In genomic region chr4:35806881-35807464, GRCm38 (mm10) we compare ENCODE assay signal across 26 mouse cellular contexts.
DNase-seq lines count a peak whose midpoint lies in the region; ATAC-seq and TF ChIP-seq lines count a peak whose summit lies in the region.
"Had no signal": no experiment of that assay in that cellular context is flagged by ENCODE, and none has a peak within 500 bp of the region (broad histone marks: within the 10 kb centered on the region; RNA-seq: fewer than 3 reads in every experiment).

No protein-coding gene starts in this region.

- DNase-seq in embryonic facial prominence, embryonic 11.5 days (ENCODE audit: low spot score) = peak; percentile 1
- no peak for DNase-seq in embryonic facial prominence, embryonic 10.5 days (ENCODE audit: low spot score)
- DNase-seq in brain, embryonic 14.5 days (ENCODE audit: low read depth) = peak; percentile 77
- DNase-seq in midbrain, embryonic 11.5 days (ENCODE audit: low spot score, missing footprints) = peak; percentile 86
- DNase-seq in T-cell, adult 2 months (ENCODE audit: low spot score) = no peak
- DNase-seq in adrenal gland, adult (ENCODE audit: inconsistent age in 2 of 2, low spot score in 1 of 2) = no peak
- DNase-seq: adrenal gland, postnatal 25 days; cerebellum, adult 18-20 months; gastrocnemius, adult 2 months; gastrocnemius, postnatal 36 days; heart, adult 18-20 months; heart, postnatal 36 days; kidney, adult 8-10 months; kidney, postnatal 4 days; liver, postnatal 0 days; lung, postnatal 36 days had no signal

- WGBS in embryonic facial prominence, embryonic 11.5 days = 74% methylated on average over 2 of the region's 2 CpGs
- WGBS in embryonic facial prominence, embryonic 10.5 days = 79% methylated on average over 2 of the region's 2 CpGs
- WGBS in midbrain, embryonic 11.5 days = 43% methylated on average over 2 of the region's 2 CpGs
- 39% methylated on average over 2 of the region's 2 CpGs for WGBS in midbrain, embryonic 16.5 days

- ATAC-seq in embryonic facial prominence, embryonic 11.5 days (replicated peaks; ENCODE audit: insufficient number of reproducible peaks, low FRiP score, low TSS enrichment, low read depth) = no peak
- ATAC-seq in midbrain, embryonic 11.5 days (ENCODE audit: low FRiP score) = peak; percentile 85
- peak; percentile 45; the same call in 1 of the 2 replicates for ATAC-seq in midbrain, embryonic 16.5 days
- ATAC-seq: intestine, embryonic 16.5 days; liver, embryonic 12.5 days; liver, postnatal 0 days; Patski had no signal

- TF ChIP-seq POLR2A in brain, embryonic 14.5 days (IDR thresholded peaks at IDR 0.05; ENCODE audit: borderline replicate concordance, extremely low read depth, insufficient read depth, insufficient read length, poor library complexity, severe bottlenecking) = no peak

- no peak overlapping the region for H3K27ac ChIP-seq in embryonic facial prominence, embryonic 11.5 days (replicated peaks; ENCODE audit: low read depth, low read length)
- no peak overlapping the region for H3K27ac ChIP-seq in embryonic facial prominence, embryonic 10.5 days (replicated peaks)
- no peak overlapping the region; the same call in 1 of the 2 replicates for H3K27ac ChIP-seq in midbrain, embryonic 11.5 days (ENCODE audit: low read depth, low read length)
- H3K27ac ChIP-seq in midbrain, embryonic 16.5 days (ENCODE audit: low read length) = no peak overlapping the region
- H3K27ac ChIP-seq: gastrocnemius, adult 2 months; hindbrain, embryonic 12.5 days; kidney, postnatal 0 days; liver, embryonic 12.5 days; neural tube, embryonic 15.5 days had no signal

- no peak overlapping the region for H3K4me2 ChIP-seq in embryonic facial prominence, embryonic 11.5 days (ENCODE audit: low read depth, low read length)
- no peak overlapping the region for H3K4me2 ChIP-seq in midbrain, embryonic 11.5 days
- no peak overlapping the region for H3K4me2 ChIP-seq in midbrain, embryonic 16.5 days (ENCODE audit: low read length)
- H3K4me2 ChIP-seq: heart, embryonic 11.5 days; hindbrain, embryonic 12.5 days; liver, embryonic 12.5 days; neural tube, embryonic 15.5 days had no signal

- no peak overlapping the region for H3K9ac ChIP-seq in embryonic facial prominence, embryonic 11.5 days (replicated peaks; ENCODE audit: low read length)
- no peak overlapping the region for H3K9ac ChIP-seq in midbrain, embryonic 11.5 days (ENCODE audit: low read length)
- H3K9ac ChIP-seq in midbrain, embryonic 16.5 days (ENCODE audit: low read depth, low read length) = no peak overlapping the region
- H3K9ac ChIP-seq: hindbrain, embryonic 12.5 days; liver, embryonic 12.5 days; liver, postnatal 0 days; neural tube, embryonic 15.5 days had no signal

- no peak overlapping the region for H3K4me3 ChIP-seq in embryonic facial prominence, embryonic 11.5 days (ENCODE audit: low read depth, low read length)
- H3K4me3 ChIP-seq in embryonic facial prominence, embryonic 10.5 days = no peak overlapping the region
- H3K4me3 ChIP-seq in midbrain, embryonic 11.5 days (ENCODE audit: low read depth, low read length) = no peak overlapping the region
- H3K4me3 ChIP-seq in midbrain, embryonic 16.5 days (ENCODE audit: low read depth, low read length) = no peak overlapping the region
- H3K4me3 ChIP-seq: erythroblast, embryonic 14.5 days; gastrocnemius, adult 2 months; hindbrain, embryonic 12.5 days; liver, embryonic 12.5 days; megakaryocyte, embryonic 14.5 days; neural tube, embryonic 15.5 days had no signal

- H3K9me3 ChIP-seq in embryonic facial prominence, embryonic 11.5 days (replicated peaks; ENCODE audit: control insufficient read depth, low read length) = no peaks in the 10 kb centered on the region
- H3K9me3 ChIP-seq in embryonic facial prominence, embryonic 10.5 days = no peaks in the 10 kb centered on the region
- H3K9me3 ChIP-seq in midbrain, embryonic 11.5 days (ENCODE audit: control insufficient read depth, low read length) = no peaks in the 10 kb centered on the region
- no peaks in the 10 kb centered on the region for H3K9me3 ChIP-seq in midbrain, embryonic 16.5 days (replicated peaks; ENCODE audit: control insufficient read depth, low read length, poor library complexity, severe bottlenecking)
- H3K9me3 ChIP-seq: hindbrain, embryonic 12.5 days; liver, embryonic 12.5 days; neural tube, embryonic 15.5 days had no signal

- no peaks in the 10 kb centered on the region for H3K27me3 ChIP-seq in embryonic facial prominence, embryonic 11.5 days (ENCODE audit: control insufficient read depth, insufficient read depth, low read length)
- H3K27me3 ChIP-seq in embryonic facial prominence, embryonic 10.5 days (replicated peaks; ENCODE audit: low read depth, poor library complexity, severe bottlenecking) = no peaks in the 10 kb centered on the region
- no peaks in the 10 kb centered on the region for H3K27me3 ChIP-seq in midbrain, embryonic 11.5 days (ENCODE audit: control insufficient read depth, insufficient read depth, low read length)
- H3K27me3 ChIP-seq in midbrain, embryonic 16.5 days (ENCODE audit: control insufficient read depth, insufficient read depth, low read depth, low read length) = no peaks in the 10 kb centered on the region
- H3K27me3 ChIP-seq: hindbrain, embryonic 12.5 days; liver, embryonic 12.5 days; megakaryocyte, embryonic 14.5 days; neural tube, embryonic 15.5 days; Patski had no signal

- no peaks in the 10 kb centered on the region for H3K4me1 ChIP-seq in embryonic facial prominence, embryonic 11.5 days (ENCODE audit: control insufficient read depth, insufficient read depth, low read length)
- no peaks in the 10 kb centered on the region for H3K4me1 ChIP-seq in embryonic facial prominence, embryonic 10.5 days
- no peaks in the 10 kb centered on the region for H3K4me1 ChIP-seq in midbrain, embryonic 11.5 days (ENCODE audit: control insufficient read depth, insufficient read depth, low read length)
- no peaks in the 10 kb centered on the region for H3K4me1 ChIP-seq in midbrain, embryonic 16.5 days (ENCODE audit: control insufficient read depth, insufficient read depth, low read length)
- H3K4me1 ChIP-seq: liver, embryonic 12.5 days; megakaryocyte, embryonic 14.5 days had no signal

- TF ChIP-seq CTCF in brain, embryonic 14.5 days (IDR thresholded peaks at IDR 0.05; ENCODE audit: borderline replicate concordance, extremely low read depth, insufficient read depth, insufficient read length) = no peak

- no peaks in the 10 kb centered on the region for H3K36me3 ChIP-seq in embryonic facial prominence, embryonic 11.5 days (replicated peaks; ENCODE audit: control insufficient read depth, insufficient read depth, low read depth, low read length)
- no peaks in the 10 kb centered on the region for H3K36me3 ChIP-seq in embryonic facial prominence, embryonic 10.5 days (replicated peaks)
- no peaks in the 10 kb centered on the region for H3K36me3 ChIP-seq in midbrain, embryonic 11.5 days (ENCODE audit: control insufficient read depth, insufficient read depth, low read length)
- H3K36me3 ChIP-seq in midbrain, embryonic 16.5 days (ENCODE audit: control insufficient read depth, insufficient read depth, low read length) = no peaks in the 10 kb centered on the region
- H3K36me3 ChIP-seq: hindbrain, embryonic 12.5 days; liver, embryonic 12.5 days; neural tube, embryonic 15.5 days had no signal

Comparison
In these comparisons a context has a peak if more than half of its experiments do, and no peak if none do; other contexts are left out.
1. DNase-seq: peak in embryonic facial prominence, embryonic 11.5 days (single experiment), brain, embryonic 14.5 days (single experiment) and midbrain, embryonic 11.5 days (single experiment); none in embryonic facial prominence, embryonic 10.5 days (single experiment), T-cell, adult 2 months (single experiment) and adrenal gland, adult (0 of 2).